Mouse (Mus musculus) cortical plate, adult 2 months (tissue): ENCODE measurements around the gene Gna14.

Source experiments
- CTCF ChIP-seq: fragments of 200-500 bp; IDR thresholded peaks from 2 replicates; pipeline ENCODE4 v1.5.1; 2011; ENCODE audit warnings: mild to moderate bottlenecking, control low read depth, low read length; ENCODE audit not compliant: insufficient read depth; ENCODE audit errors: extremely low read depth
- POLR2A ChIP-seq: fragments of 200-500 bp; IDR thresholded peaks from 2 replicates; pipeline ENCODE4 v1.6.1; 2011; ENCODE audit warnings: mild to moderate bottlenecking, low read length, control low read depth; ENCODE audit not compliant: insufficient read depth; ENCODE audit errors: extremely low read depth

- no peak for TF ChIP-seq POLR2A
- no peak for TF ChIP-seq CTCF
Measured at GRCm38 (mm10) chr19:16464730-16465129, 29.2 kb downstream of the Gna14 start.
